Mouse (Mus musculus) small intestine, adult 10 weeks (tissue): ENCODE data around the gene Gan. TPM values are rescaled to one million over a fixed set of nuclear protein-coding genes. Genes with fewer than 3 reads are reported as not detected.

Source experiments
- polyA plus RNA-seq: library from polyadenylated mRNA; stranded (reverse); fragments of 350-450 nt; fragmentation: Illumina TruSeq; extraction: RNeasy Lipid Tissue Mini Kit (QIAGEN cat#74804); gene quantifications from one replicate; pipeline ENCODE4 v1.2.3, GENCODE M21; 2014; ENCODE audit warnings: low replicate concordance

Gan gene
- polyA plus RNA-seq, result 4.5 TPM

GRCm38 (mm10) chr8:117158135-117158761 is at the start of gene Gan:
Gan (plus strand) TSS chr8:117158135.

DNA sequence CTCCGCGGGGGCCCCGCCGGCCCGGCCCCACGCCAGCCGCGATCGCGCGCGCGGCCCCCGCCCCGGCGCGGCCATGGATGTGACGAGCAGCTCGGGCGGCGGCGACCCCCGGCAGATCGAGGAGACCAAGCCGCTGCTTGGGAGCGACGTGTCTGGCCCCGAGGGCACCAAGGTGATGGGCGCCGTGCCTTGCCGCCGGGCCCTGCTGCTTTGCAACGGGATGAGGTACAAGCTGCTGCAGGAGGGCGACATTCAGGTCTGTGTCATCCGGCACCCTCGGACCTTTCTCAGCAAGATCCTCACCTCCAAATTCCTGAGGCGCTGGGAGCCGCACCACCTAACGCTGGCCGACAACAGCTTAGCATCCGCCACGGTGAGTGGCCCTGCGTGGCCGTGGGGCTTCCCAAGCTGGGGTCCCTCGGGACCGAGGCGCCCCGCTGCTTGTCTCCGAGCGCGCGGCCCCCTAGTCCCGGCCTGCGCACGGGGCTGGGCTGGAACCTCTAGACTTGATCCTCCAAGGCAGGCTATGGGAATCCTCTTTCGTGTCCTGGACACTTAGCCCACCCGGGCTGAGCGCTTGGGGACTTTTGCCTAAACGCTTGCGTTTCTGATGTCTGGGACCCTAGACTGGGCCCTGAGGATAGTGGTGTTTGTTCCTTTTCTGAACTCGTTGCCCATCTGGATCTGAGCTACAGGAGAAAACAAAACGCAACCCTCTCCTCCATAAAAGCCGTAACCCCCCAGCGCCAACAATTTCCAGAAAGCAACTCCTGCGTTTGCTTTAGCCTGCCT is 99.3 kb downstream of the Gan start, which contains the start of gene Cmip:
Cmip (plus strand) TSS at position 36 of the 792 bp plus-strand sequence.

Other genes starting within 250 kb of the Gan start
- gene Cmc2, start 236.7 kb upstream of the Gan start, polyA plus RNA-seq, result 3.8 TPM
- gene Cenpn, start 236.4 kb upstream of the Gan start, polyA plus RNA-seq, result 3.0 TPM
- gene Atmin, start 214.7 kb upstream of the Gan start, polyA plus RNA-seq, result 5.2 TPM
- 0.37 TPM for gene 1700030J22Rik, start 179.2 kb upstream of the Gan start, polyA plus RNA-seq
- gene Gcsh, start 164.6 kb upstream of the Gan start, polyA plus RNA-seq, result 77.7 TPM
- not detected for gene Pkd1l2, start 75.7 kb upstream of the Gan start, polyA plus RNA-seq
- 0.74 TPM for gene Bco1, start 62.3 kb upstream of the Gan start, polyA plus RNA-seq
- 2.4 TPM for gene Cmip, start 98.9 kb downstream of the Gan start, polyA plus RNA-seq